Mouse (Mus musculus) megakaryocyte, embryonic 14.5 days (primary cell): Measurements from ENCODE around the gene Wdr27.

Experiments
- FLI1 ChIP-seq: IDR thresholded peaks from 2 replicates; pipeline ENCODE4 v1.6.1; 2012; ENCODE audit warnings: low read length, inconsistent platforms, mixed read lengths
- GATA1 ChIP-seq: IDR thresholded peaks from 3 replicates; pipeline ENCODE4 v1.6.1; 2012; ENCODE audit warnings: mixed read lengths, low read length, inconsistent platforms, borderline replicate concordance

DNA sequence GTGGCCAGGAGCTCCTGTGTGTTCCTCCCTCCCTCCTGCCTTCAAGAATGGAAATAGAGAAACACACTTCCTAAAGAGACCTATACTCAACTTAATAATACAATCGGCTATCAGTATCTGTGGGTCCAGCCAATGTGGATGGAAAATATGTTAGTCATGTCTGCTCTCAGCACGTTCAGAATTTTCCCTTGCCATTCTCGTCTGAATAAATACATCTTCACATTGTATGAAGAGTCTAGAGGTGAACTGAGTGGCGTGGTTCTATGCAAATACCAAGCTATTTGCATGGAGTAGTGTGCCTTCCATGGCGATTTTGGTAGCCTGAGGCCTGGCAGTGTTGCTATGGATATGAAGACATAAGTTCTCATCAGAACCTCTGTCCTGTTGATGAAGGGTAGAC lies 172.6 kb downstream of the Wdr27 start:
- TF ChIP-seq GATA1 (no peak), FLI1 (no peak)
